Mouse (Mus musculus) 3T3-L1 (cell line): ENCODE data around the gene Stam2.
A peak's percentile ranks its signal among the peaks of the same experiment; 100 is the strongest.

Source experiments
- DNase-seq: peaks from one replicate; pipeline ENCODE4 v3.0.0-alpha.2; 2015; ENCODE audit warnings: low read depth, low spot score

Stam2 gene

GRCm38 (mm10) chr2:52742256-52743158, at the start of gene Stam2:
Gene Stam2 (minus strand): TSS chr2:52742281.
- DNase-seq, result peak; percentile 91

- no peak for DNase-seq
Measured at GRCm38 (mm10) chr2:52785106-52785721, 43.1 kb upstream of the Stam2 start.

GRCm38 (mm10) chr2:52779987-52780386, 37.9 kb upstream of the Stam2 start:
- DNase-seq, result no peak

GRCm38 (mm10) chr2:52779381-52779780, 37.3 kb upstream of the Stam2 start:
- no peak for DNase-seq

GRCm38 (mm10) chr2:52777839-52778238, 35.8 kb upstream of the Stam2 start:
- DNase-seq, result no peak

GRCm38 (mm10) chr2:52774373-52774772, 32.3 kb upstream of the Stam2 start:
- DNase-seq, result no peak

GRCm38 (mm10) chr2:52772774-52773393, 30.8 kb upstream of the Stam2 start:
- no peak for DNase-seq

- no peak for DNase-seq
Measured at GRCm38 (mm10) chr2:52765130-52765529, 23.0 kb upstream of the Stam2 start.

- no peak for DNase-seq
Measured at GRCm38 (mm10) chr2:52763891-52764290, 21.8 kb upstream of the Stam2 start.

- peak; percentile 92 for DNase-seq
Measured at GRCm38 (mm10) chr2:52763040-52763736, 21.1 kb upstream of the Stam2 start.

- no peak for DNase-seq
Measured at GRCm38 (mm10) chr2:52762529-52762928, 20.4 kb upstream of the Stam2 start.

GRCm38 (mm10) chr2:52758627-52759026, 16.5 kb upstream of the Stam2 start:
- peak; percentile 80 for DNase-seq

- DNase-seq, result peak; percentile 73
Measured at GRCm38 (mm10) chr2:52756691-52757090, 14.6 kb upstream of the Stam2 start.

GRCm38 (mm10) chr2:52753573-52754317, 11.7 kb upstream of the Stam2 start:
- DNase-seq, result peak; percentile 60

GRCm38 (mm10) chr2:52744099-52744498, 2.0 kb upstream of the Stam2 start:
- DNase-seq, result no peak

GRCm38 (mm10) chr2:52741681-52742255, 313 bp downstream of the Stam2 start:
- peak; percentile 73 for DNase-seq

- no peak for DNase-seq
Measured at GRCm38 (mm10) chr2:52740596-52740995, 1.5 kb downstream of the Stam2 start.

GRCm38 (mm10) chr2:52734504-52734903, 7.6 kb downstream of the Stam2 start:
- no peak for DNase-seq

GRCm38 (mm10) chr2:52733659-52734058, 8.4 kb downstream of the Stam2 start:
- DNase-seq, result no peak

GRCm38 (mm10) chr2:52732611-52733010, 9.5 kb downstream of the Stam2 start:
- DNase-seq, result peak; percentile 19

GRCm38 (mm10) chr2:52732001-52732400, 10.1 kb downstream of the Stam2 start:
- DNase-seq, result peak; percentile 9
